Mouse (Mus musculus) mature B cell (primary cell): Measurements from ENCODE around the gene Gm20906.
"Not testable (repeated sequence)": the region's sequence is repeated elsewhere in the genome, so short reads cannot be mapped to it uniquely, and the experiment has no call there.

Experiments used
- in situ Hi-C: fragments of 300-500 bp; cut with MboI; formaldehyde crosslinking; loops from 2 replicates; pipeline ENCODE4 v1.14.3; 2019

Gm20906 gene

GRCm38 (mm10) chrY:87550666-87551065, at the start of gene Gm20906:
Gm20906 (plus strand) TSS chrY:87550966.
- in situ Hi-C loops = not testable (repeated sequence)
